25 mouse cellular contexts compared by ENCODE assay signal in the genomic region with DNA sequence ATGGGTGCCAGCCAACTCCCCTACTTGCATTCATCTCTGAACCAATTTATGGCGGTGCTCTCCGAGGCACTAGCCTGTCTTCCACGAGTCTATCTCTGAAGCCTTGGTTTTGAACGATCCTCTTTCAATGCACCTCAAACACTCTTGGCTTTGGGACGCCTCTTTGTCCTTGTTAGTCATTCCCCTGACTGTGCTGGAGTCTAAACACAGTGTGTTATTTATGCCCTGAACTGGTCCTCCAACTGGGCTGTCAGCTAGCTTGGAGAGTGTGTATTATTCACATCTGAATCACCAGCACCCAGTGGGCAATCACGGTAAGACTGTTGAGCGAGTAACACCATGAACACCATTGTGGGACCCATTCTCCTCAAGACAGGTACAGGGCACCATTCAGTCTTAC. TPM values are rescaled to one million over a fixed set of nuclear protein-coding genes. Genes with fewer than 3 reads are reported as not detected.
DNase-seq lines count a peak whose midpoint lies in the region; ATAC-seq and TF ChIP-seq lines count a peak whose summit lies in the region.
"Had no signal": no experiment of that assay in that cellular context is flagged by ENCODE, and none has a peak within 500 bp of the region (broad histone marks: within the 10 kb centered on the region; RNA-seq: fewer than 3 reads in every experiment).

No protein-coding gene starts in this region.

- H3K27me3 ChIP-seq in kidney, adult 2 months (replicated peaks; ENCODE audit: control insufficient read depth, insufficient read depth, low read length), result no peaks in the 10 kb centered on the region
- H3K27me3 ChIP-seq in hindbrain, embryonic 10.5 days (ENCODE audit: insufficient read depth, poor library complexity, severe bottlenecking), result no peaks in the 10 kb centered on the region
- H3K27me3 ChIP-seq in midbrain, postnatal 0 days (ENCODE audit: insufficient read depth, low read length), result no peaks in the 10 kb centered on the region
- H3K27me3 ChIP-seq: embryonic facial prominence, embryonic 13.5 days; forebrain, embryonic 15.5 days; Patski had no signal

- H3K9ac ChIP-seq in midbrain, postnatal 0 days (replicated peaks; ENCODE audit: low read length, poor library complexity, severe bottlenecking), result no peak overlapping the region
- H3K9ac ChIP-seq: embryonic facial prominence, embryonic 13.5 days; forebrain, embryonic 12.5 days; forebrain, embryonic 15.5 days; heart, embryonic 12.5 days; heart, embryonic 15.5 days; hindbrain, embryonic 14.5 days had no signal

- no peak for ATAC-seq in midbrain, postnatal 0 days (ENCODE audit: low FRiP score)
- ATAC-seq: forebrain, embryonic 15.5 days; intestine, postnatal 0 days; Patski had no signal

- DNase-seq in kidney, adult 2 months, result no peak
- DNase-seq in kidney, postnatal 4 days, result no peak
- DNase-seq in 3T3-L1 (ENCODE audit: low read depth, low spot score) (peak; percentile 46), NIH3T3 (ENCODE audit: low read depth) (peak; percentile 16)
- DNase-seq in adrenal gland, postnatal 14 days, result peak; percentile 66
- DNase-seq in hindbrain, embryonic 10.5 days (ENCODE audit: low spot score), result no peak
- DNase-seq in midbrain, postnatal 0 days (ENCODE audit: low spot score), result no peak
- DNase-seq: cerebellum, adult 11-12 months; cerebellum, adult 8-10 months; cerebellum, postnatal 10 days; cerebellum, postnatal 36 days; embryo, embryonic 11 days; gastrocnemius, postnatal 25 days; heart, adult 18-20 months; heart, postnatal 10 days; heart, postnatal 36 days had no signal

- H3K4me2 ChIP-seq in midbrain, postnatal 0 days (ENCODE audit: low read depth, low read length, poor library complexity, severe bottlenecking), result no peak overlapping the region
- H3K4me2 ChIP-seq: embryonic facial prominence, embryonic 13.5 days; forebrain, embryonic 12.5 days; forebrain, embryonic 15.5 days; heart, embryonic 12.5 days; heart, embryonic 15.5 days; hindbrain, embryonic 14.5 days had no signal

- TF ChIP-seq CTCF in kidney, adult 2 months (conservative IDR thresholded peaks at IDR 0.05; ENCODE audit: insufficient read depth, insufficient read length, low read depth, low read length), result no peak
- no peak for TF ChIP-seq CTCF in midbrain, postnatal 0 days (IDR thresholded peaks at IDR 0.05)

- WGBS in kidney, adult 2 months, result 74% methylated on average over 7 of the region's 7 CpGs
- 87% methylated on average over 7 of the region's 7 CpGs for WGBS in hindbrain, embryonic 10.5 days
- 80% methylated on average over 7 of the region's 7 CpGs for WGBS in midbrain, postnatal 0 days

- peaks cover 9% of the 10 kb centered on the region; the same call in 1 of the 2 replicates for H3K4me1 ChIP-seq in kidney, adult 2 months (ENCODE audit: control insufficient read depth, insufficient read depth, low read length)
- H3K4me1 ChIP-seq in hindbrain, embryonic 10.5 days (replicated peaks), result peaks cover 24% of the 10 kb centered on the region
- no peaks in the 10 kb centered on the region; the same call in 1 of the 2 replicates for H3K4me1 ChIP-seq in midbrain, postnatal 0 days (ENCODE audit: insufficient read depth, low read length)

- peak overlapping the region; percentile 88 for H3K27ac ChIP-seq in kidney, adult 2 months (ENCODE audit: insufficient read depth, low read depth, low read length)
- no peak overlapping the region for H3K27ac ChIP-seq in hindbrain, embryonic 10.5 days
- no peak overlapping the region for H3K27ac ChIP-seq in midbrain, postnatal 0 days (ENCODE audit: low read depth, low read length)
- H3K27ac ChIP-seq: embryonic facial prominence, embryonic 10.5 days; embryonic facial prominence, embryonic 13.5 days; forebrain, embryonic 12.5 days; forebrain, embryonic 15.5 days; heart, embryonic 15.5 days; hindbrain, embryonic 14.5 days had no signal

- no peaks in the 10 kb centered on the region for H3K9me3 ChIP-seq in hindbrain, embryonic 10.5 days
- H3K9me3 ChIP-seq in midbrain, postnatal 0 days (ENCODE audit: low read length), result no peaks in the 10 kb centered on the region
- H3K9me3 ChIP-seq: embryonic facial prominence, embryonic 10.5 days; embryonic facial prominence, embryonic 13.5 days; forebrain, embryonic 12.5 days; forebrain, embryonic 15.5 days; heart, embryonic 12.5 days; heart, embryonic 15.5 days had no signal

- TF ChIP-seq POLR2A in kidney, adult 2 months (IDR thresholded peaks at IDR 0.05; ENCODE audit: low read depth, low read length), result no peak

- no peaks in the 10 kb centered on the region for H3K36me3 ChIP-seq in kidney, adult 2 months (ENCODE audit: control insufficient read depth, insufficient read depth, low read length)
- H3K36me3 ChIP-seq in hindbrain, embryonic 10.5 days, result no peaks in the 10 kb centered on the region
- no peaks in the 10 kb centered on the region for H3K36me3 ChIP-seq in midbrain, postnatal 0 days (ENCODE audit: insufficient read depth, low read length)
- H3K36me3 ChIP-seq: embryonic facial prominence, embryonic 13.5 days; forebrain, embryonic 12.5 days; forebrain, embryonic 15.5 days; heart, embryonic 12.5 days; heart, embryonic 15.5 days had no signal

- no peak overlapping the region for H3K4me3 ChIP-seq in kidney, adult 2 months (ENCODE audit: insufficient read depth, low read depth, low read length)
- no peak overlapping the region for H3K4me3 ChIP-seq in hindbrain, embryonic 10.5 days
- H3K4me3 ChIP-seq in midbrain, postnatal 0 days (ENCODE audit: low read depth, low read length), result no peak overlapping the region
- H3K4me3 ChIP-seq: embryonic facial prominence, embryonic 10.5 days; embryonic facial prominence, embryonic 13.5 days; forebrain, embryonic 12.5 days; forebrain, embryonic 15.5 days; heart, embryonic 12.5 days; heart, embryonic 15.5 days had no signal

RNA-seq across cellular contexts. Expression of gene Asl, which starts 1.4 kb away (rescaled TPM):
- polyA plus RNA-seq in kidney, adult 2 months (2012; rRNA removed), result 440 and 469 TPM in 2 replicates
- 131 and 168 TPM in 2 replicates for total RNA-seq in adrenal gland, postnatal 14 days (2021)
- 37.9 and 40.8 TPM in 2 replicates for polyA plus RNA-seq in hindbrain, embryonic 10.5 days (2016; fragmentation: Nextera tagmentation; extraction: Ambion mirVana)
- total RNA-seq in midbrain, postnatal 0 days (2014; rRNA removed), result 34.0 and 39.1 TPM in 2 replicates
- polyA plus RNA-seq in midbrain, postnatal 0 days (2015; fragmentation: Nextera tagmentation; extraction: Ambion mirVana), result 52.8 and 54.0 TPM in 2 replicates

RNA-seq across cellular contexts. Expression of gene Crcp, which starts 1.4 kb away (rescaled TPM):
- 14.4 and 19.3 TPM in 2 replicates for polyA plus RNA-seq in kidney, adult 2 months (2012; rRNA removed)
- 35.9 and 38.6 TPM in 2 replicates for total RNA-seq in adrenal gland, postnatal 14 days (2021)
- 57.6 and 61.3 TPM in 2 replicates for polyA plus RNA-seq in hindbrain, embryonic 10.5 days (2016; fragmentation: Nextera tagmentation; extraction: Ambion mirVana)
- total RNA-seq in midbrain, postnatal 0 days (2014; rRNA removed), result 54.0 and 63.3 TPM in 2 replicates
- 86.8 and 90.9 TPM in 2 replicates for polyA plus RNA-seq in midbrain, postnatal 0 days (2015; fragmentation: Nextera tagmentation; extraction: Ambion mirVana)

RNA-seq across cellular contexts. Expression of gene Gusb, which starts 24.8 kb away (rescaled TPM):
- 26.0 and 26.5 TPM in 2 replicates for polyA plus RNA-seq in kidney, adult 2 months (2012; rRNA removed)
- total RNA-seq in adrenal gland, postnatal 14 days (2021), result 40.0 and 41.2 TPM in 2 replicates
- polyA plus RNA-seq in hindbrain, embryonic 10.5 days (2016; fragmentation: Nextera tagmentation; extraction: Ambion mirVana), result 36.1 and 40.5 TPM in 2 replicates
- 22.0 and 26.7 TPM in 2 replicates for total RNA-seq in midbrain, postnatal 0 days (2014; rRNA removed)
- 42.3 and 44.9 TPM in 2 replicates for polyA plus RNA-seq in midbrain, postnatal 0 days (2015; fragmentation: Nextera tagmentation; extraction: Ambion mirVana)

RNA-seq across cellular contexts. Expression of gene Tpst1, which starts 45.4 kb away (rescaled TPM):
- 8.0 and 8.7 TPM in 2 replicates for polyA plus RNA-seq in kidney, adult 2 months (2012; rRNA removed)
- total RNA-seq in adrenal gland, postnatal 14 days (2021), result 32.5 and 35.5 TPM in 2 replicates
- 50.0 and 50.3 TPM in 2 replicates for polyA plus RNA-seq in hindbrain, embryonic 10.5 days (2016; fragmentation: Nextera tagmentation; extraction: Ambion mirVana)
- 37.1 and 46.5 TPM in 2 replicates for total RNA-seq in midbrain, postnatal 0 days (2014; rRNA removed)
- 50.0 TPM in 2 replicates for polyA plus RNA-seq in midbrain, postnatal 0 days (2015; fragmentation: Nextera tagmentation; extraction: Ambion mirVana)

Comparison
In these comparisons a context has a peak if more than half of its experiments do, and no peak if none do; other contexts are left out.
1. DNase-seq: peak in 3T3-L1 (single experiment), NIH3T3 (single experiment) and adrenal gland, postnatal 14 days (single experiment); none in kidney, adult 2 months (single experiment), kidney, postnatal 4 days (0 of 2), hindbrain, embryonic 10.5 days (single experiment) and midbrain, postnatal 0 days (single experiment).